In the genomic region with DNA sequence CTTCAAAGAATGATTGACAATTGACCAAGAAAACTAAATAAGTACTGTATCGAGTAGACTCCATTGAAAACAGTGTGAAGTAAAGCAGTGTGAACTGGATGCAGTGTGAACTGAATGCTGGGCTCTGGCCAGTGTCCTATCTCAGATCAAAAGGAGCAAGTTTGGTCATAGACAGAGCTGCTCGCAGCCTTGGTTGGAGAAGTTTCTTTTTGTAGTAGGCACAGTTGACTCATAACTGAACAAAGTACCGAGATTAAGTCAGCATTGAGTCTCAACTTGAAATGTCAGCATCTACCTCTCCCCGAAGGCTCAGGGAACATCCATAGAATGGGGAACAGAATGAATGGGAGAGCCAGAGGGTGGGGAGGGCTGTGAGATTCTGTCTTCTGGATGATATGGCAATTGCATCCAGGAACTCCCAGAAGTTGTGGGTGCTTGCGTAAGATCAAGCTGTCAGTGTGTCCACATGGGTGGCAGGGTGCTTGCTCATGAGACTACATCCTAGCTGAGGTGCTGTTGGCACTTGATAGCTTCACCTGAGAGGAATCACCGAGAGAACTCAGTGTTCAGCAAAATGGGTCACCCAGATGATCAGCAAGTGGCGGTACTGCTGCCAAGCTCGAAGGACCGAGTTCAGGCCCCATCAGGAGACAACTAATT, we compare ENCODE assay signal across 39 mouse cellular contexts. TPM values are rescaled to one million over a fixed set of nuclear protein-coding genes. Genes with fewer than 3 reads are reported as not detected.
DNase-seq lines count a peak whose midpoint lies in the region; ATAC-seq lines count a peak whose summit lies in the region.
"Had no signal": no experiment of that assay in that cellular context is flagged by ENCODE, and none has a peak within 500 bp of the region (broad histone marks: within the 10 kb centered on the region; RNA-seq: fewer than 3 reads in every experiment).

No protein-coding gene starts in this region.

- ATAC-seq in CD4-positive, CD25-positive, alpha-beta regulatory T cell, adult 4 months: no peak
- no peak for ATAC-seq in forebrain, embryonic 11.5 days (replicated peaks; ENCODE audit: low FRiP score)
- ATAC-seq in forebrain, embryonic 15.5 days (replicated peaks): no peak
- peak; percentile 57 for ATAC-seq in granulocyte monocyte progenitor cell, adult 5-6 weeks (replicated peaks; ENCODE audit: poor library complexity, severe bottlenecking)
- no peak for ATAC-seq in midbrain, embryonic 16.5 days
- ATAC-seq: forebrain, postnatal 0 days had no signal

- H3K4me3 ChIP-seq in forebrain, embryonic 11.5 days (ENCODE audit: low read depth, low read length): no peak overlapping the region
- H3K4me3 ChIP-seq in forebrain, embryonic 15.5 days: no peak overlapping the region
- H3K4me3 ChIP-seq in midbrain, embryonic 16.5 days (ENCODE audit: low read depth, low read length): no peak overlapping the region
- H3K4me3 ChIP-seq: embryonic facial prominence, embryonic 13.5 days; forebrain, embryonic 10.5 days; kidney, embryonic 15.5 days; left cerebral cortex, adult 2 months; limb, embryonic 12.5 days; lung, embryonic 15.5 days; megakaryocyte, embryonic 14.5 days; midbrain, embryonic 12.5 days; neural tube, embryonic 15.5 days; stomach, embryonic 15.5 days had no signal

- no peak overlapping the region for H3K9ac ChIP-seq in forebrain, embryonic 11.5 days (ENCODE audit: low read length)
- H3K9ac ChIP-seq in forebrain, embryonic 15.5 days (replicated peaks): no peak overlapping the region
- H3K9ac ChIP-seq in midbrain, embryonic 16.5 days (ENCODE audit: low read depth, low read length): no peak overlapping the region
- H3K9ac ChIP-seq: embryonic facial prominence, embryonic 13.5 days; forebrain, postnatal 0 days; hindbrain, embryonic 14.5 days; kidney, embryonic 15.5 days; limb, embryonic 12.5 days; liver, embryonic 14.5 days; lung, embryonic 15.5 days; midbrain, embryonic 12.5 days; neural tube, embryonic 15.5 days; stomach, embryonic 15.5 days had no signal

- no peak overlapping the region for H3K4me2 ChIP-seq in forebrain, embryonic 11.5 days (ENCODE audit: low read depth, low read length, severe bottlenecking)
- H3K4me2 ChIP-seq in forebrain, embryonic 15.5 days (replicated peaks): no peak overlapping the region
- no peak overlapping the region for H3K4me2 ChIP-seq in midbrain, embryonic 16.5 days (ENCODE audit: low read length)
- H3K4me2 ChIP-seq: embryonic facial prominence, embryonic 13.5 days; heart, embryonic 11.5 days; hindbrain, embryonic 14.5 days; kidney, embryonic 15.5 days; limb, embryonic 12.5 days; lung, embryonic 15.5 days; midbrain, embryonic 12.5 days; neural tube, embryonic 15.5 days; stomach, embryonic 15.5 days had no signal

- DNase-seq in CD4-positive, CD25-positive, alpha-beta regulatory T cell, adult 2 months (ENCODE audit: low read depth, low spot score): peak; percentile 21
- DNase-seq in forebrain, embryonic 11.5 days (ENCODE audit: low spot score): peak; percentile 34
- DNase-seq in 416B (ENCODE audit: low read depth): peak; percentile 17
- DNase-seq in heart, adult 18-20 months: no peak
- DNase-seq: cerebellum, adult 18-20 months; cerebellum, postnatal 10 days; forebrain, postnatal 0 days; heart, postnatal 4 days; kidney, adult 18-20 months; kidney, postnatal 25 days; retina, postnatal 1 day; right cerebral cortex, postnatal 25 days; thymus, postnatal 14 days had no signal

- no peaks in the 10 kb centered on the region for H3K27me3 ChIP-seq in forebrain, embryonic 11.5 days (ENCODE audit: control insufficient read depth, insufficient read depth, low read length)
- H3K27me3 ChIP-seq in forebrain, embryonic 15.5 days: no peaks in the 10 kb centered on the region
- H3K27me3 ChIP-seq in midbrain, embryonic 16.5 days (ENCODE audit: control insufficient read depth, insufficient read depth, low read depth, low read length): no peaks in the 10 kb centered on the region
- H3K27me3 ChIP-seq: embryonic facial prominence, embryonic 13.5 days; lung, embryonic 15.5 days; midbrain, embryonic 12.5 days; neural tube, embryonic 15.5 days; stomach, embryonic 15.5 days had no signal

- 94% methylated on average over 9 of the region's 9 CpGs for WGBS in forebrain, embryonic 11.5 days
- 91% methylated on average over 9 of the region's 9 CpGs for WGBS in forebrain, embryonic 15.5 days
- WGBS in midbrain, embryonic 16.5 days: 89% methylated on average over 9 of the region's 9 CpGs

- H3K4me1 ChIP-seq in forebrain, embryonic 11.5 days (replicated peaks; ENCODE audit: control insufficient read depth, insufficient read depth, low read length): no peaks in the 10 kb centered on the region
- no peaks in the 10 kb centered on the region for H3K4me1 ChIP-seq in forebrain, embryonic 15.5 days
- no peaks in the 10 kb centered on the region for H3K4me1 ChIP-seq in midbrain, embryonic 16.5 days (ENCODE audit: control insufficient read depth, insufficient read depth, low read length)
- H3K4me1 ChIP-seq: lung, embryonic 15.5 days; midbrain, embryonic 12.5 days; neural tube, embryonic 15.5 days; stomach, embryonic 15.5 days had no signal

- H3K36me3 ChIP-seq in forebrain, embryonic 11.5 days (ENCODE audit: control insufficient read depth, insufficient read depth, low read length): no peaks in the 10 kb centered on the region
- no peaks in the 10 kb centered on the region for H3K36me3 ChIP-seq in forebrain, embryonic 15.5 days
- H3K36me3 ChIP-seq in midbrain, embryonic 16.5 days (ENCODE audit: control insufficient read depth, insufficient read depth, low read length): no peaks in the 10 kb centered on the region
- H3K36me3 ChIP-seq: embryonic facial prominence, embryonic 13.5 days; forebrain, embryonic 10.5 days; G1E; kidney, embryonic 15.5 days; limb, embryonic 12.5 days; lung, embryonic 15.5 days; midbrain, embryonic 12.5 days; neural tube, embryonic 15.5 days; stomach, embryonic 15.5 days had no signal

- H3K27ac ChIP-seq in forebrain, embryonic 11.5 days (ENCODE audit: low read depth, low read length): no peak overlapping the region
- no peak overlapping the region for H3K27ac ChIP-seq in forebrain, embryonic 15.5 days (replicated peaks)
- H3K27ac ChIP-seq in midbrain, embryonic 16.5 days (ENCODE audit: low read length): no peak overlapping the region
- H3K27ac ChIP-seq: embryonic facial prominence, embryonic 13.5 days; forebrain, embryonic 10.5 days; hindbrain, embryonic 14.5 days; kidney, embryonic 15.5 days; left cerebral cortex, adult 2 months; limb, embryonic 12.5 days; liver, embryonic 14.5 days; lung, embryonic 15.5 days; midbrain, embryonic 12.5 days; neural tube, embryonic 15.5 days; stomach, embryonic 15.5 days had no signal

- no peaks in the 10 kb centered on the region for H3K9me3 ChIP-seq in forebrain, embryonic 11.5 days (ENCODE audit: control insufficient read depth, low read length)
- no peaks in the 10 kb centered on the region for H3K9me3 ChIP-seq in forebrain, embryonic 15.5 days
- H3K9me3 ChIP-seq in midbrain, embryonic 16.5 days (replicated peaks; ENCODE audit: control insufficient read depth, low read length, poor library complexity, severe bottlenecking): no peaks in the 10 kb centered on the region
- H3K9me3 ChIP-seq: embryonic facial prominence, embryonic 13.5 days; forebrain, embryonic 10.5 days; G1E; kidney, embryonic 15.5 days; limb, embryonic 12.5 days; lung, embryonic 15.5 days; midbrain, embryonic 12.5 days; neural tube, embryonic 15.5 days; stomach, embryonic 15.5 days had no signal

RNA-seq across cellular contexts. Expression of gene Cyp8b1, which starts 8.9 kb away (rescaled TPM):
- polyA plus RNA-seq in CD4-positive, CD25-positive, alpha-beta regulatory T cell, adult 4 months (2017; shearing (Covaris generic)): not detected
- polyA plus RNA-seq in forebrain, embryonic 11.5 days (2014; fragmentation: Nextera tagmentation; extraction: Ambion mirVana): not detected in 2 replicates
- 0.15 TPM in 1 of 2 replicates, not detected in the other for polyA plus RNA-seq in forebrain, embryonic 15.5 days (2015; fragmentation: Nextera tagmentation; extraction: Ambion mirVana)
- total RNA-seq in granulocyte monocyte progenitor cell, adult 5-6 weeks (2014; fragmentation: Nextera tagmentation): not detected in 2 replicates
- total RNA-seq in granulocyte monocyte progenitor cell, adult 5-6 weeks (2017): not detected in 2 replicates
- not detected in 2 replicates for polyA plus RNA-seq in midbrain, embryonic 16.5 days (2015; fragmentation: Nextera tagmentation; extraction: Ambion mirVana)
- not detected for total RNA-seq in heart, adult 18-20 months (2021)
- total RNA-seq: common myeloid progenitor, adult 5-6 weeks; forebrain, postnatal 0 days; G1E; gastrocnemius, adult 8-10 months; heart, postnatal 4 days; layer of hippocampus, adult 18-20 months; layer of hippocampus, postnatal 14 days; left cerebral cortex, adult 2 months; left cerebral cortex, postnatal 25 days; monocyte, adult 5-6 weeks had no signal
- polyA plus RNA-seq: brain, embryonic 14.5 days; embryonic facial prominence, embryonic 13.5 days; forebrain, embryonic 10.5 days; forebrain, postnatal 0 days; G1E; heart, embryonic 11.5 days; hindbrain, embryonic 14.5 days; intestine, embryonic 14.5 days; limb, embryonic 12.5 days; lung, embryonic 15.5 days; midbrain, embryonic 12.5 days; neural tube, embryonic 15.5 days had no signal

RNA-seq across cellular contexts. Expression of gene Fam198a, which starts 25.8 kb away (rescaled TPM):
- polyA plus RNA-seq in CD4-positive, CD25-positive, alpha-beta regulatory T cell, adult 4 months (2017; shearing (Covaris generic)): under 1 TPM in 1 of 2 experiments, not detected in 1; 0.29 TPM
- polyA plus RNA-seq in forebrain, embryonic 11.5 days (2014; fragmentation: Nextera tagmentation; extraction: Ambion mirVana): 0.31 and 0.40 TPM in 2 replicates
- 1.4 TPM in 2 replicates for polyA plus RNA-seq in forebrain, embryonic 15.5 days (2015; fragmentation: Nextera tagmentation; extraction: Ambion mirVana)
- total RNA-seq in granulocyte monocyte progenitor cell, adult 5-6 weeks (2014; fragmentation: Nextera tagmentation): 0.17 TPM in 1 of 2 replicates, not detected in the other
- 0.17 TPM in 1 of 2 replicates, not detected in the other for total RNA-seq in granulocyte monocyte progenitor cell, adult 5-6 weeks (2017)
- polyA plus RNA-seq in midbrain, embryonic 16.5 days (2015; fragmentation: Nextera tagmentation; extraction: Ambion mirVana): 1.5 and 2.6 TPM in 2 replicates
- total RNA-seq in heart, adult 18-20 months (2021): under 1 TPM; 0.26 to 0.47 TPM
- total RNA-seq: common myeloid progenitor, adult 5-6 weeks; G1E; monocyte, adult 5-6 weeks had no signal
- polyA plus RNA-seq: G1E had no signal

RNA-seq across cellular contexts. Expression of gene Ackr2, which starts 26.9 kb away (rescaled TPM):
- not detected for polyA plus RNA-seq in CD4-positive, CD25-positive, alpha-beta regulatory T cell, adult 4 months (2017; shearing (Covaris generic))
- polyA plus RNA-seq in forebrain, embryonic 11.5 days (2014; fragmentation: Nextera tagmentation; extraction: Ambion mirVana): 0.97 and 1.4 TPM in 2 replicates
- polyA plus RNA-seq in forebrain, embryonic 15.5 days (2015; fragmentation: Nextera tagmentation; extraction: Ambion mirVana): 1.9 and 2.7 TPM in 2 replicates
- total RNA-seq in granulocyte monocyte progenitor cell, adult 5-6 weeks (2014; fragmentation: Nextera tagmentation): not detected in 2 replicates
- not detected in 2 replicates for total RNA-seq in granulocyte monocyte progenitor cell, adult 5-6 weeks (2017)
- 3.2 and 3.3 TPM in 2 replicates for polyA plus RNA-seq in midbrain, embryonic 16.5 days (2015; fragmentation: Nextera tagmentation; extraction: Ambion mirVana)
- 1 to 10 TPM; 1.2 to 1.4 TPM for total RNA-seq in heart, adult 18-20 months (2021)
- total RNA-seq: common myeloid progenitor, adult 5-6 weeks had no signal
- polyA plus RNA-seq: embryonic facial prominence, embryonic 13.5 days; G1E; heart, embryonic 11.5 days; limb, embryonic 12.5 days had no signal

Comparison
In these comparisons a context has a peak if more than half of its experiments do, and no peak if none do; other contexts are left out.
1. DNase-seq: peak in CD4-positive, CD25-positive, alpha-beta regulatory T cell, adult 2 months (single experiment), forebrain, embryonic 11.5 days (single experiment) and 416B (single experiment); none in heart, adult 18-20 months (0 of 2).